Mouse (Mus musculus) midbrain, embryonic 16.5 days (tissue): ENCODE measurements around the gene Rbm34. TPM values are rescaled to one million over a fixed set of nuclear protein-coding genes. Genes with fewer than 3 reads are reported as not detected.

ENCODE experiments used
- ATAC-seq: fragments of 200-750 bp; cut with Nextera tagmentation; 2 replicates; pipeline ENCODE4 v1.8.0; 2017; ENCODE audit warnings: moderate TSS enrichment
- H3K27ac ChIP-seq: fragments of 300-500 bp; sonication (generic); 2 replicates; pipeline ENCODE4 v1.5.1; 2014; ENCODE audit warnings: mild to moderate bottlenecking, low read length, mixed read lengths
- H3K27me3 ChIP-seq: fragments of 300-500 bp; sonication (generic); 2 replicates; pipeline ENCODE4 v1.6.1; 2014; ENCODE audit warnings: low read depth, low read length, mixed read lengths; ENCODE audit not compliant: control insufficient read depth, insufficient read depth
- H3K36me3 ChIP-seq: fragments of 300-500 bp; sonication (generic); 2 replicates; pipeline ENCODE4 v1.6.1; 2014; ENCODE audit warnings: mild to moderate bottlenecking, low read length, moderate library complexity, mixed read lengths; ENCODE audit not compliant: control insufficient read depth, insufficient read depth
- H3K4me1 ChIP-seq: fragments of 300-500 bp; sonication (generic); 2 replicates; pipeline ENCODE4 v1.6.1; 2014; ENCODE audit warnings: mild to moderate bottlenecking, low read length, mixed read lengths; ENCODE audit not compliant: control insufficient read depth, insufficient read depth
- H3K4me2 ChIP-seq: fragments of 300-500 bp; sonication (generic); 2 replicates; pipeline ENCODE4 v1.6.1; 2014; ENCODE audit warnings: mild to moderate bottlenecking, low read length, mixed read lengths
- H3K4me3 ChIP-seq: fragments of 300-500 bp; sonication (generic); 2 replicates; pipeline ENCODE4 v1.5.1; 2014; ENCODE audit warnings: low read depth, mild to moderate bottlenecking, low read length, moderate library complexity, mixed read lengths
- H3K9ac ChIP-seq: fragments of 300-500 bp; sonication (generic); 2 replicates; pipeline ENCODE4 v1.6.1; 2014; ENCODE audit warnings: low read depth, low read length, mixed read lengths
- H3K9me3 ChIP-seq: fragments of 300-500 bp; sonication (generic); replicated peaks from 2 replicates; pipeline ENCODE4 v1.6.1; 2014; ENCODE audit warnings: mild to moderate bottlenecking, low read length, mixed read lengths; ENCODE audit not compliant: control insufficient read depth, poor library complexity, severe bottlenecking
- WGBS: fragments of 180-500 bp; shearing (Covaris S2); extraction: QIAGEN DNeasy Blood & Tissue Kit; methylation state at CpG from one replicate; pipeline ENCODE4 v1.1.7; 2014; 5-methylcytosine and 5-hydroxymethylcytosine counted together
- polyA plus RNA-seq: library from polyadenylated mRNA; unstranded; fragments of >200 nt; fragmentation: Nextera tagmentation; extraction: Ambion mirVana; gene quantifications from 2 replicates; pipeline ENCODE4 v1.2.1, GENCODE M21; 2015

Gene Rbm34
- polyA plus RNA-seq, 1 experiment from 2014 or later: 21.4 TPM

DNA sequence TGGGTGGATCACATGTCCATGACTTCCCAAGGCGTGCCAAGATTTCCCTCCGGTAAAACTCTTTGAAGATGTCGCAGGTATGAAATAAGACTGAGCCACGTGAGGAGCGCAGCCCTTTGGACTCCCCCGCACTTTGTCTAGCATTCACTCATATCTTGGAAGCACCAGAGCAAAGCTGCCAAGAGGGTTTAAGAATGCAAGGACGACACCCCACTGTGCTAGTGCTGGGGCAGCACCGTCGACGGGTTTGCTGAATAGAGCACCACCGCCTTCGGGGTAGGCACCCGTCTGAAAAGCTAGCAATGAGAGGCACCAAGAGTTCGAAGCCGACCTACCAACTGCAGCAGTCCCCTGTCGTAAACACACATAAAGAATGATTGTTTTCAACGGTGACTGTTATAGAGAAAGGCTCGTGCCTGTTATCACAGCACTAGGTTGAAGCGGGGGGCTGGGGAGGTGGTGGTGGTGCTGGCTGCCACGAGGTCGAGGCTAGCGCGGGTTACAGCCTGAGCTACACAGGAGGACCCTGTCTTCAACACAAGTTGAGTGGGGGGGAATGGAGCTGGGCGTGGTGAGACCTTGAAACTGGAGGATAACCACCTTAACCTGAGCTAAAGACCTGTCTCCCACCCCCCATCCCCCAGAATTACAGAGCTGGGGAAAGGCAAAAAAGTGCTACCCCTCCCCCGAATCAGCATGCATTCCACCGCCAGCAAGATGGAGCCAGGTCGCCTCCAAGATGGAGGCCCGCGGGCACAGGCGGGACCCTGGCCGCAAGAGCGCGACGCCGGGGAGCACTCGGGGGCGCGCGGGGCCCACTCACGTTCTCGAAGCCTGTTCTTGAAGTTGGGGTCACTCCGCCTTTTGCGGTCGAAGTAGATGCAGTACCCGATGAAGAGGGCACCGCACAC, 25.8 kb downstream of the Rbm34 start:
- peak overlapping the region; percentile 87 for H3K9ac ChIP-seq
- WGBS: under 1% methylated on average over 46 of the region's 46 CpGs
- 0 out of 2 replicates have a peak, but pooled peaks cover 5% of the 10 kb centered on the region for H3K36me3 ChIP-seq
- no peaks in the 10 kb centered on the region for H3K9me3 ChIP-seq
- peak overlapping the region; percentile 89 for H3K4me3 ChIP-seq
- peak; percentile 72 for ATAC-seq
- H3K4me2 ChIP-seq: peak overlapping the region; percentile 93
- H3K4me1 ChIP-seq: peaks cover 20% of the 10 kb centered on the region
- peak overlapping the region; percentile 84 for H3K27ac ChIP-seq
- no peaks in the 10 kb centered on the region for H3K27me3 ChIP-seq

GRCm38 (mm10) chr8:126943565-126943964, 27.3 kb downstream of the Rbm34 start:
- Histone ChIP-seq H3K9me3 (no peaks in the 10 kb centered on the region), H3K27me3 (no peaks in the 10 kb centered on the region), H3K36me3 (peaks cover 10% of the 10 kb centered on the region; the same call in 1 of the 2 replicates), H3K4me1 (peaks cover 20% of the 10 kb centered on the region), H3K9ac (no peak overlapping the region), H3K4me3 (no peak overlapping the region), H3K27ac (no peak overlapping the region), H3K4me2 (no peak overlapping the region)
- 93% methylated on average over 7 of the region's 7 CpGs for WGBS
- ATAC-seq: no peak

DNA sequence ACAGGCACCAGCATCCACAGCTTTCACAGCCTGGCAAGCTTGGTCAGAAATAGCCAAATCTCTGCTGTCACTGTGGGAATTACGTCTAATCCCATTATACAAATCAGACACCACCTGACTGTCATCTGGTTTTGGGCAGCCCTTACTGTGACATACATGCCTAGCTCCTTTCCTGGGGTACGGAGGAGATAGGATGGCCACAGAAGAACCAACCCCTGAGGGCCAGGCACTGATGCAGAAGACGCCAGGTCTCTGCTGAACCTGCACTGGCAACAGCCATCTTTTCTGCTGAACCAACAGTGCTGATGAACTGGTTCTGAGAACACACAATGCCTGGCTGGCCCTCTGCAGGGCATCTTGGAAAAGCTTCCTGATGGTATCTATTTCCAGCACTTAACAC, 33.5 kb downstream of the Rbm34 start:
- no peaks in the 10 kb centered on the region; the same call in 1 of the 2 replicates for H3K4me1 ChIP-seq
- no peak overlapping the region for H3K4me3 ChIP-seq
- ATAC-seq: no peak
- H3K36me3 ChIP-seq: peaks cover 24% of the 10 kb centered on the region
- H3K27ac ChIP-seq: no peak overlapping the region
- H3K9me3 ChIP-seq: no peaks in the 10 kb centered on the region
- H3K27me3 ChIP-seq: no peaks in the 10 kb centered on the region
- H3K4me2 ChIP-seq: no peak overlapping the region
- H3K9ac ChIP-seq: no peak overlapping the region
- WGBS: 83% methylated on average over 3 of the region's 3 CpGs

GRCm38 (mm10) chr8:126935932-126936331, 34.9 kb downstream of the Rbm34 start:
- Histone ChIP-seq H3K36me3 (peaks cover 24% of the 10 kb centered on the region), H3K4me1 (no peaks in the 10 kb centered on the region), H3K9ac (no peak overlapping the region), H3K4me2 (no peak overlapping the region), H3K4me3 (no peak overlapping the region), H3K27ac (no peak overlapping the region), H3K27me3 (no peaks in the 10 kb centered on the region), H3K9me3 (no peaks in the 10 kb centered on the region)
- ATAC-seq: no peak

DNA sequence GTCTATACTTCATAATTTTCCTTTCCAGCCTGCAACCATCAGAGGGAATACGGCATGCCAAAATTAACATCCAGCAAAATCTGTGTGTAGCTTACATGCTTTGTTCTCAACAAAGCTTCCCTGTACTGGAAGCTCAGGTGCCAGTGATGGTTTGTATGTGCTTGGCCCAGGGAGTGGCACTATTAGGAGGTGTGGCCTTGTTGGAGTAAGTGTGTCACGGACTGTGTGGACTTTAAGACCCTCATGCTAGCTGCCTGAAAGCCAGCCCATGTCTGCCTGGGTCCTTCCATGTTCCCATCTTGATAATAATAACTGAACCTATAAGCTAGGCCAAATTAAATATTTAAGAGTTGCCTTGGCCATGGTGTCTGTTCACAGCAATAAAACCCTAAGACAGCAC, 35.5 kb downstream of the Rbm34 start:
- Histone ChIP-seq H3K27me3 (no peaks in the 10 kb centered on the region), H3K9me3 (no peaks in the 10 kb centered on the region), H3K9ac (no peak overlapping the region), H3K4me2 (no peak overlapping the region), H3K4me1 (no peaks in the 10 kb centered on the region), H3K27ac (no peak overlapping the region), H3K36me3 (peaks cover 24% of the 10 kb centered on the region), H3K4me3 (no peak overlapping the region)
- ATAC-seq: no peak
- 94% methylated on average over 2 of the region's 2 CpGs for WGBS

DNA sequence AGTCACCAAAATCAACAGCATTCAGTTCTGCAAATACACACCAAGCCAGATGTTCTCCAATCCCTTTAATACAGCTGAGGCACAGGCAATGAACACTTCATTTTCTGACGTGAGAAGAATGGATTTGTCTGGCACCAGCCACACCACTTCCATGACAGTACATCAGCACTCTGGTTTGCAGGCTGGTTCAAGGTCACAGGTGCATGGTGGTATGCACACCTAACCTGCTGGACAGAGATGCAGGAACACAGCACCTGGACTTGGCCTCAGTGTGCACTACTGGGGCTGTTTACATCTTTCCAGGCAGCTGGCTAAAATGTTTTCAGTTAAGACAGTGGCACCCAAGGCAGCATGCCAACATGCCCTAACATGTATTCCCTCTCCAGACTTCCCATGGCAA, 38.2 kb downstream of the Rbm34 start:
- Histone ChIP-seq H3K9me3 (no peaks in the 10 kb centered on the region), H3K4me3 (no peak overlapping the region), H3K36me3 (peaks cover 16% of the 10 kb centered on the region), H3K4me2 (no peak overlapping the region), H3K9ac (no peak overlapping the region), H3K4me1 (no peaks in the 10 kb centered on the region), H3K27me3 (no peaks in the 10 kb centered on the region), H3K27ac (no peak overlapping the region)
- no peak for ATAC-seq
- 80% methylated on average over 1 of the region's 1 CpGs for WGBS

DNA sequence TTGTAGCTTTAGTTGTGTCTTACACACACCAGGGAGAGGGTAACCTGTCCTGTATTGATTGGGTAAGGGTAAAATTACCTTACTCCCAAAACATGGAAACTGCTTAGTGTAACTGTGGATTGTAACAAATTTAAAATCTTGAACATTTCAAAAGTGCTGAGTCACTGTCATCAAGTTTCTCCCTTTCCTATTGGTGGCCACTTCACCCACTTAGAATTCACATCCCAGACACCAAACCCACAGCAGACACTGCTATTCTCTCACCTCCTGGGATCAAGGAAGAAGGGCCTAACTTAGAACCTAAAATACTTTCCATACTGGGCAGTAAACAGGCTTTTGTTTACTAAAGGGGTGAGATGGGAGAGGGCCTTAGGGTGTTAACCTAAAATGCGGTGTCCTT, 38.6 kb downstream of the Rbm34 start:
- Histone ChIP-seq H3K4me3 (no peak overlapping the region), H3K36me3 (peaks cover 14% of the 10 kb centered on the region), H3K9ac (no peak overlapping the region), H3K27ac (no peak overlapping the region), H3K4me2 (no peak overlapping the region), H3K27me3 (no peaks in the 10 kb centered on the region), H3K4me1 (no peaks in the 10 kb centered on the region), H3K9me3 (no peaks in the 10 kb centered on the region)
- ATAC-seq: no peak
- 93% methylated on average over 1 of the region's 1 CpGs for WGBS

DNA sequence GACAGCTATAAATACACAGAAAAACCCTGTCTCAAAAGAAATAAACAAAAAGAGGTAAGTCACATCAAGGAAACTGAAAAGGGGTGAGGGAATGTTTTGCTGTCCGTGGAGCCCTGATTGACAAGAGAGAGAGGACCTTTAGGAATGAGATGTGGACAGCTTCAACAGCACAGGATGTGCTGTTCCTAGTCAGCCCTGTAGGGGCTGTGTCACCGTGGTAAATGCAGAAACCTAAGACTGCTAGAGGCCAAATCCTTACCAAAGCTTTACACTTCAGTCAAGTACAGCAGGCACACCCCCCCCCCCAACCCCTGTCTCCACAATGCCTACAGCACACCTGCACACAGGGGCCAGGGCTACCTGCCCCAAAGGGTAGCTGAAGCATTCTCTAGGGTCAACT, 39.2 kb downstream of the Rbm34 start:
- no peaks in the 10 kb centered on the region for H3K9me3 ChIP-seq
- H3K27ac ChIP-seq: no peak overlapping the region
- no peaks in the 10 kb centered on the region for H3K27me3 ChIP-seq
- no peaks in the 10 kb centered on the region for H3K4me1 ChIP-seq
- 43% methylated on average over 2 of the region's 2 CpGs for WGBS
- H3K4me3 ChIP-seq: no peak overlapping the region
- no peak overlapping the region for H3K4me2 ChIP-seq
- no peak for ATAC-seq
- no peak overlapping the region for H3K9ac ChIP-seq
- peaks cover 13% of the 10 kb centered on the region for H3K36me3 ChIP-seq

DNA sequence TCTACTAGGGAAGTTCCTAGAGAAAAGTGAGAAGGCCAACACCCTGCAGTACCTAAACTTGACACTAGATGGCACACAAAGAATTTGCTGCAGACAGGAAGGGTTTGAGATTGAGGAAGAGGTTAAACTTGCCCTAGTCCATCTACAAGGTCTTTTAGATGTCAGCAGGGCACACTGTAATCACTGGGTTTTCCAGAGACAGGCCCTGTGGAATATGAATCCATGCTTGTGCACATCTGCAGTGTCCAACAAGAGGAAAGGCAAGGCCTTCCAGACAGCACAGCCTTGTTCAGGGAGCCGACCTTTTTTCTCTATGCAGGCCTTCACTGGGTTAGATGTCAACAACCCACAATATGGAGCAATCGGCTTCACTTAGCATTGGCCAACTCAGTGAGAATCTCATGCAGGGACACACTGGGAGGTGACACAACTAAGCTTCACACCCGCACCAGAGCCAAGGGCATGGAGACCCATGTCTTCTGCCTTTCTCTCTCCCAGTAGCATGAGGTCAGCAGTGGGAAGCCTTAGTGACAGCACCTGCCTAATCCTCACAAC, 41.2 kb downstream of the Rbm34 start:
- 0 out of 2 replicates have a peak, but pooled peaks have one; percentile 23 for ATAC-seq
- Histone ChIP-seq H3K4me2 (no peak overlapping the region), H3K27me3 (no peaks in the 10 kb centered on the region), H3K9me3 (no peaks in the 10 kb centered on the region), H3K4me1 (no peaks in the 10 kb centered on the region), H3K9ac (no peak overlapping the region), H3K4me3 (no peak overlapping the region), H3K36me3 (peaks cover 7% of the 10 kb centered on the region; the same call in 1 of the 2 replicates), H3K27ac (no peak overlapping the region)
- WGBS: 75% methylated on average over 3 of the region's 3 CpGs
